Mouse (Mus musculus) forebrain, embryonic 16.5 days (tissue): ENCODE measurements around the gene Meltf. TPM values are rescaled to one million over a fixed set of nuclear protein-coding genes. Genes with fewer than 3 reads are reported as not detected.
A peak's percentile ranks its signal among the peaks of the same experiment; 100 is the strongest.

Source experiments
- ATAC-seq: fragments of 200-750 bp; cut with Nextera tagmentation; 2 replicates; pipeline ENCODE4 v1.8.0; 2017; ENCODE audit warnings: mild to moderate bottlenecking, moderate library complexity
- H3K27ac ChIP-seq: fragments of 300-500 bp; sonication (generic); 2 replicates; pipeline ENCODE4 v1.5.1; 2014; ENCODE audit warnings: low read length, control low read depth
- H3K27me3 ChIP-seq: fragments of 300-500 bp; sonication (generic); replicated peaks from 2 replicates; pipeline ENCODE4 v1.6.1; 2014; ENCODE audit warnings: low read length; ENCODE audit not compliant: control insufficient read depth, insufficient read depth
- H3K36me3 ChIP-seq: fragments of 300-500 bp; sonication (generic); 2 replicates; pipeline ENCODE4 v1.6.1; 2014; ENCODE audit not compliant: control insufficient read depth, insufficient read depth
- H3K4me1 ChIP-seq: fragments of 300-500 bp; sonication (generic); replicated peaks from 2 replicates; pipeline ENCODE4 v1.6.1; 2014; ENCODE audit warnings: low read length; ENCODE audit not compliant: control insufficient read depth, insufficient read depth
- H3K4me2 ChIP-seq: fragments of 300-500 bp; sonication (generic); 2 replicates; pipeline ENCODE4 v1.6.1; 2014; ENCODE audit warnings: mild to moderate bottlenecking, low read length, control low read depth
- H3K4me3 ChIP-seq: fragments of 300-500 bp; sonication (generic); replicated peaks from 2 replicates; pipeline ENCODE4 v1.5.1; 2014; ENCODE audit warnings: mild to moderate bottlenecking, low read length, control low read depth
- H3K9ac ChIP-seq: fragments of 300-500 bp; sonication (generic); replicated peaks from 2 replicates; pipeline ENCODE4 v1.6.1; 2014; ENCODE audit warnings: low read depth, low read length, control low read depth
- H3K9me3 ChIP-seq: fragments of 300-500 bp; sonication (generic); 2 replicates; pipeline ENCODE4 v1.6.1; 2016; ENCODE audit warnings: low read length; ENCODE audit not compliant: control insufficient read depth
- WGBS: fragments of 180-500 bp; shearing (Covaris S2); extraction: QIAGEN DNeasy Blood & Tissue Kit; methylation state at CpG from one replicate; pipeline ENCODE4 v1.1.7; 2014; 5-methylcytosine and 5-hydroxymethylcytosine counted together
- polyA plus RNA-seq: library from polyadenylated mRNA; unstranded; fragments of >200 nt; fragmentation: Nextera tagmentation; extraction: Ambion mirVana; gene quantifications from 2 replicates; pipeline ENCODE4 v1.2.1, GENCODE M21; 2015

Meltf gene
- polyA plus RNA-seq, 1 experiment from 2014 or later: 0.16 TPM

DNA sequence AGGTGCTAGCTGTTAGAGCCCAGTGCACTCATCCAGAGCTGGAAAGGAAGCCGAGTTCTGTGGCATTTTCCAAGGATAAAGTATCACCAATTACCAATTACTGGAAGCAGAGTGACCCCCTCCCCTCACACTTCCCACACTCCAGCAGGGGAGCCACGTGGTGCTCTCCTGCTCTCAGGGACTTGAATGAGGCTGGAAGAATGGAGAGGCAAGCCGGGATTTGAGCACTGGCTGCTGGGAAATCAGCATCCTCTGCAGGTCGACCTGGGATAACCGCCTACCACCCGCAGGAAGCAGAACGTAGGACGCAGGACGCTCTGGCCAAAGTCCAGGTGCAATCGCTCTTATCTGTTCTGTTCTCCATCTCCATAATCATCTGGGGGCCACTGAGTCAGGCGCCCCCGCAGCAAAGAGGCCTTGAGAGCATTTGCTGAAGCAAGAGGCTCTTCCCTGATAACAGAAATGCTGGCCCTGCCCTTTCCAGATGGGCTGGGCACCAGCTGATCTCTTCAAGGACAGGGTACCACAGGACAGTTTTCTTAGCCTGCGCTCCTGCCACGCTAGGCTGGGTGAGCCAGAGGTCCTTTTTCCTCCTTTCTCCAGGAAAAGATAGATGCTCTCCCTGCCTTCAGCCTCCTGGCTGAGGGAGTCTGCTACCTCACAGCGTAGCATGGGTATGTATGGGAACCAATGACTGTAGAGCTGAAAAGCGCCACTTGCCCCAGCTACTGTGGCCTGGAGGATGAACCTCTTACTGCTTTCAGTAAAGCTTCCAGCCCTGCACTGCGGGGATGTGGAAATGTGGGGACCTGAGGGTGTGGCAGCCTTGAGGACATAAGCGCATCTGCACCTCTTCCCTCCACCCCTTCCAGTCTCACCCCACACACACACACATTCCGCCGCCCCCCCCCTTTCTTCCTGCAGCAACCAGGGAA is 27.5 kb downstream of the Meltf start:
- H3K4me2 ChIP-seq: no peak overlapping the region

DNA sequence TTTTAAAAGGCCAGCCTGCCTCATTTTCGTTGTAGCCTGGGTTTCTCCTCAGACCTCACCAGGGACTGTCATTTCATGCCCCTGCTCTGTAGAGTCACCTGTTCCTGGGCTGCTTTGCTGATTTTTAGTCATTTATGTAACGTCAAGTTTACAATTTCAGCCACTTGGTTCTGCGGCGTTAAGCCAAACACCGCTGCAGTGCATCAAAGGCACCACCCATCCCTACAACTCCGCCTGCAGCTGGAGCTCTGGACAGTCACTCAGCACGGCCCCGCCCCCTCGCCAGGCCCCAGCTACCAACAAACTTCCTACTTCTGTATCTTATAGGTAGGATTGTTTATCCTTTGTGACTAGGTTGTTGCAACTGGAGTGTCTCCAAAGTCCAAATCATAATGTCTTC is 28.3 kb downstream of the Meltf start:
- H3K36me3 ChIP-seq: no peaks in the 10 kb centered on the region
- peaks cover 4% of the 10 kb centered on the region; the same call in 1 of the 2 replicates for H3K27me3 ChIP-seq
- no peak overlapping the region for H3K4me3 ChIP-seq
- H3K4me2 ChIP-seq: 0 out of 2 replicates have a peak overlapping the region, but pooled peaks have one; percentile 12
- ATAC-seq: no peak
- no peak overlapping the region for H3K9ac ChIP-seq
- H3K9me3 ChIP-seq: no peaks in the 10 kb centered on the region
- H3K27ac ChIP-seq: no peak overlapping the region
- WGBS: 9% methylated on average over 9 of the region's 9 CpGs
- H3K4me1 ChIP-seq: 0 out of 2 replicates have a peak, but pooled peaks cover 5% of the 10 kb centered on the region

More for the DNA sequence above, 27.5 kb downstream of the Meltf start:
- H3K4me3 ChIP-seq: no peak overlapping the region
- H3K36me3 ChIP-seq: no peaks in the 10 kb centered on the region
- no peaks in the 10 kb centered on the region for H3K9me3 ChIP-seq
- no peak overlapping the region for H3K27ac ChIP-seq
- H3K4me1 ChIP-seq: 0 out of 2 replicates have a peak, but pooled peaks cover 5% of the 10 kb centered on the region
- H3K9ac ChIP-seq: 0 out of 2 replicates have a peak overlapping the region, but pooled peaks have one; percentile 22
- no peak; the same call in 1 of the 2 replicates for ATAC-seq
- H3K27me3 ChIP-seq: peaks cover 4% of the 10 kb centered on the region; the same call in 1 of the 2 replicates
- 34% methylated on average over 20 of the region's 20 CpGs for WGBS

DNA sequence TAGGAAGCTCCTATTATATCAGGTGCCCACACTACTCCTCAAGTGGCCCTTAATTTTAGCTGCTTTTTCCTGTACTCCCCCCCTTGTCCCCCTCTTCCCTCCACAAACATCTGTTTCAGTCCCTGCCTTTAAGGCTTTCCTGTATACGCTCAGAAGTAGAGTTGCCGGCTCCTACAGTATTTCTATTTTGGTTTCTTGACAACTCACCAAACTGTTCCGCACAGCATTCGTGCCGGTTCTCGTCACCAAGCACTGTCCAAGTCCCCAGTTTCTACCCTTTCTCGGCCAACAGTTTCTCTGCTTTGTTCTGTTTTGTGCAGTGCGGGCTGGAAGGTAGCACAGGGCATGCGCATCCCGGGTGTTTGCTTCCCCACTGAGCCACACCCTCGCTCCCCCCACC is 30.3 kb downstream of the Meltf start:
- Histone ChIP-seq H3K4me1 (0 out of 2 replicates have a peak, but pooled peaks cover 5% of the 10 kb centered on the region), H3K9ac (no peak overlapping the region), H3K27ac (no peak overlapping the region), H3K4me2 (no peak overlapping the region), H3K36me3 (no peaks in the 10 kb centered on the region), H3K27me3 (peaks cover 4% of the 10 kb centered on the region; the same call in 1 of the 2 replicates), H3K4me3 (no peak overlapping the region), H3K9me3 (no peaks in the 10 kb centered on the region)
- WGBS: 67% methylated on average over 11 of the region's 11 CpGs
- no peak for ATAC-seq

DNA sequence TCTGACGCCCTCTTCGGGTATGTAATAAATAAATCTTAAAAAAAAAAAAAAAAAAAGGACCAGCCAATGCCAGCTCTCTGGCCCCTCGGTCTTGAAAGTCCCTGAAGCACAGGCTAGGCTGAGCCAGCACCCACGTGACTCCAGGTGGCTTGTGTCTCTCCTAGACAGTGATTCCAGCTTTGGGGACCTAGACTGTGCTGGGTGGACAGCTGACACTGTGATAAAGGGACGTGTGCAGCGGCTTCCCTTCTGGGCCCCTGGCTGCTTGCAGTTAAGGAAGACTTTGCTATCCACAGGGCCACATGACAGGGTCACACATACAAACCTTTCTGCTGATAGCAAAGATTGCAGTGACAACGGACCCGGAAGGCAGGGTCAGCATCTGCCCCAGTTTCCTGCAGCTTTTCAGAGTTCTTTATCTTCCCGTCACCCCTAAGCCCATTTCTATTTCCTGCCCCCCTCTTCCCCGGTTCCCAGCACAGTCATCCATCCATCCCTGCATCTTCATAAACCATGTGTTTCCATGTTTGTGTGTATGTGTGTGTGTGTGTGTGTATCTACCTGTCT is 31.8 kb downstream of the Meltf start:
- 80% methylated on average over 10 of the region's 10 CpGs for WGBS
- no peak overlapping the region for H3K27ac ChIP-seq
- no peaks in the 10 kb centered on the region for H3K36me3 ChIP-seq
- H3K27me3 ChIP-seq: peaks cover 4% of the 10 kb centered on the region; the same call in 1 of the 2 replicates
- H3K9ac ChIP-seq: no peak overlapping the region
- H3K4me3 ChIP-seq: no peak overlapping the region
- 0 out of 2 replicates have a peak, but pooled peaks cover 5% of the 10 kb centered on the region for H3K4me1 ChIP-seq
- no peak overlapping the region for H3K4me2 ChIP-seq
- H3K9me3 ChIP-seq: no peaks in the 10 kb centered on the region
- no peak for ATAC-seq

DNA sequence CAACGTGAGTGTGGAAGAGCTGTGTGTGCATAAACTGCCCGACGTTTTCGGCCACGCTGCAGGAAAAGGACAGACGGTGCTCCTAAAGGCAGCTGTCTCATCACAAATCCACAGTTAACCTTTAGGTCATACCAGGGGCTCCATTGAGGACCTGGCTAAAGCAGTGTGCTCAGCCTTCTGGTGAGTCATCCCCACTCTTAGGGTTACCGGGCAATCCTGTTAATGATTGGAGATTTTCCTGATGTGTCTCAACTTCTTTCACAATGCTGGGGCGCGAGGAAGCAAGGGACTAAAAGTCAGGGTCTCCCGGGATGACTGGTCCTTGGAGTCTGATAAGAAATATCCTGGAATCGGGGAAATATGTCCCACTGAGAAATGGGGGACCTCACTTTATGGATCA is 39.2 kb downstream of the Meltf start:
- no peak overlapping the region for H3K4me3 ChIP-seq
- no peaks in the 10 kb centered on the region for H3K27me3 ChIP-seq
- H3K4me1 ChIP-seq: peaks cover 3% of the 10 kb centered on the region
- ATAC-seq: no peak
- no peaks in the 10 kb centered on the region for H3K36me3 ChIP-seq
- no peak overlapping the region for H3K27ac ChIP-seq
- H3K9ac ChIP-seq: no peak overlapping the region; the same call in 1 of the 2 replicates
- 87% methylated on average over 11 of the region's 11 CpGs for WGBS
- H3K4me2 ChIP-seq: no peak overlapping the region
- H3K9me3 ChIP-seq: no peaks in the 10 kb centered on the region

DNA sequence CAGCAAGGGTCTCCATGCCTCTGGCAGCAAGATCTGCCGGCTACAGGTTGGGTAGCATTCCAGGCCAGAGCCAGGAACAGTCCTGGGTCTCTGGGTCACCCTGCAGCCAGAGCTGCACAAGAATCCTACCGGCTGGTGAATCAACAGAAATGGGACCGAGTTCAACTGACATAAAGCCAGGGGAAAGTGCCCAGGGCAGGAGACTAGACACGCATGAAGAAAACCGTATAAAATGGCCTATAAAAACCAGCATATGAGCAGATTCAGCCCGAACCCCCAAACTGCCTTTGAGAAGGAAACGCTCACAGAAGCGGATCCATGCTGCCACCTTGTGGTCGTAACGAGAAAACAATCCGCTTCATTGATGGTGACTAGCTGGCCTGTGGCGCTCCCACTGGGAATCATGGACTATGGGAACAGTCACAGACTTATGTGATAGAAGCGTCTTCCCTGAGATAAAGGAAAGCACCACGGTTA is 39.7 kb downstream of the Meltf start:
- Histone ChIP-seq H3K36me3 (no peaks in the 10 kb centered on the region), H3K27ac (no peak overlapping the region), H3K4me3 (no peak overlapping the region), H3K4me1 (peaks cover 3% of the 10 kb centered on the region), H3K27me3 (no peaks in the 10 kb centered on the region), H3K9me3 (no peaks in the 10 kb centered on the region), H3K9ac (peak overlapping the region; percentile 35), H3K4me2 (peak overlapping the region; percentile 20)
- ATAC-seq: peak; percentile 82
- 4% methylated on average over 14 of the region's 14 CpGs for WGBS

DNA sequence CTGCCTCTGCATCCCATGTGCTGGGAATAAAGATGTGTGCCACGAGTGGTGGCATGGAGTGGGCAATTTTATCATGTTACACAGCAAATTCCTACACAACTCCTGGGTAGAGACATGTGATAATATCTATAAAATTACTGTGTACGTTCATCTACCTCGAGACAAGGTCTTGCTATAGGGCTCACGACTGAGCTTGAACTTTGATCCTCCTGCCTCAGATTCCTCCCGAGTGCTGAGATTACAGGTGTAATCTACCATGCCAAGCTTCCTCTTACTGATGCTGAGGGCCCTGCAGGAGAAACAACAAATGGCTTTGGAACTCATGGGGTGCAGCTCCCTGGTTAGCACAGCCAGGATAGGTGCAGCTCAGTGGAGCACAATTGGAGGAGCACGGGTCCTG is 45.8 kb downstream of the Meltf start:
- ATAC-seq: no peak
- no peaks in the 10 kb centered on the region for H3K4me1 ChIP-seq
- H3K9me3 ChIP-seq: no peaks in the 10 kb centered on the region
- H3K4me2 ChIP-seq: no peak overlapping the region
- H3K4me3 ChIP-seq: no peak overlapping the region
- WGBS: 81% methylated on average over 6 of the region's 6 CpGs
- no peak overlapping the region for H3K9ac ChIP-seq
- no peaks in the 10 kb centered on the region for H3K27me3 ChIP-seq
- no peak overlapping the region for H3K27ac ChIP-seq
- H3K36me3 ChIP-seq: no peaks in the 10 kb centered on the region

DNA sequence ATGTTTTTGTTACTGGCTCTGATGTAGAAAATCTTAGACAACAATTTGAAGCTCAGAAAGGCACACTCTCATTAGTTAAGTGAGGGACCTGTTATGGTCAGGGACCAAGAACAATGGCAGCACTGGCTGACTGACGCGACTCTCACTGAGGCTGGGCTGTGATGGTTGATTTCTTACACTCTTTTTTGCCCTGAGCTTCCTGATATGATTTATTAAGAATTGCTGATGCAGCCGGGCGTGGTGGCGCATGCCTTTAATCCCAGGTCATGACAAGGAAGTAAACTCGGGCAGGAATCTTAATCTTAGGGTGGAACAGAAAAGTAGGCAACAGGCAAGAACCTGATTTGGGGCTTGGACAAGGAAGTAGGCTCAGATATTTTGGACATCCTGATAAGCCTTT is 47.5 kb downstream of the Meltf start:
- H3K4me1 ChIP-seq: no peaks in the 10 kb centered on the region
- H3K36me3 ChIP-seq: no peaks in the 10 kb centered on the region
- H3K9me3 ChIP-seq: no peaks in the 10 kb centered on the region
- no peak overlapping the region for H3K27ac ChIP-seq
- ATAC-seq: no peak
- H3K9ac ChIP-seq: no peak overlapping the region
- H3K4me3 ChIP-seq: no peak overlapping the region
- WGBS: 73% methylated on average over 6 of the region's 6 CpGs
- H3K4me2 ChIP-seq: no peak overlapping the region
- no peaks in the 10 kb centered on the region for H3K27me3 ChIP-seq

DNA sequence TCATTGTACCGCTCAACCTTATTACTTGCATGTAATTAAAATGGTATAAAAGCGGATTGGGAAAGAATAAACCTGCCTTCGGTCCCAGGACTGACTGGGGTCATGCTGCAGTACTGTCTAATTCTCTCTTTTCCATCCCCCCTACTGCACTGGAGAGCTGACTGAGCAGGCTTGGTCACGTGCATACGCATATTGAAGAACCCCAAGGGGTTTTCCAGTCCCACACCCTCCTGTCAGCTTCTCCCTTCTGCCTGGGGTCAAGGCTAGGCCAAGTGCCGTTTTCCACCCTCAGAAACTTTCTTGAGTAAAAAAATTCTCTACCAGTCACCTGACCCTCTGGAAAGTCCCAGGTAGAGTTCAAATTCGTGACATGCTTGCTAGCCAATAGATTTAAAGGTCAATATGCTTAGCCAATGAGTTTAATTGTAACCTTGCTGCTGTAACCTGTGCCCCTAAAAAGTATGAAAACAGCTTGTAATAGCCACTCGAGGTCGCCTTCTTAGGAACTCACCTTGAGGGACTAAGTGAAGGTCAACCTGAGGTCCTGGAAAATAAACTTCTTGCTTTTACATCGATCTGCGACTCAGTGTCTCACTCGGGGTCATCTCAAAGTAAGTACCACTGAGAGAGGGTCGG is 48.1 kb downstream of the Meltf start:
- no peak overlapping the region for H3K4me2 ChIP-seq
- H3K36me3 ChIP-seq: no peaks in the 10 kb centered on the region
- H3K9ac ChIP-seq: no peak overlapping the region
- no peaks in the 10 kb centered on the region for H3K27me3 ChIP-seq
- WGBS: 87% methylated on average over 13 of the region's 13 CpGs
- no peak overlapping the region for H3K4me3 ChIP-seq
- ATAC-seq: no peak
- no peak overlapping the region for H3K27ac ChIP-seq
- no peaks in the 10 kb centered on the region for H3K4me1 ChIP-seq
- no peaks in the 10 kb centered on the region for H3K9me3 ChIP-seq
